ENCODE assay signal across 10 mouse cellular contexts in genomic region chr9:103076836-103077531, GRCm38 (mm10). TPM values are rescaled to one million over a fixed set of nuclear protein-coding genes. Genes with fewer than 3 reads are reported as not detected.
DNase-seq lines count a peak whose midpoint lies in the region; ATAC-seq and TF ChIP-seq lines count a peak whose summit lies in the region.
"Had no signal": no experiment of that assay in that cellular context is flagged by ENCODE, and none has a peak within 500 bp of the region (broad histone marks: within the 10 kb centered on the region; RNA-seq: fewer than 3 reads in every experiment).

No protein-coding gene starts in this region.

- no peaks in the 10 kb centered on the region for H3K27me3 ChIP-seq in midbrain, embryonic 14.5 days (ENCODE audit: control insufficient read depth, insufficient read depth, low read length)
- H3K27me3 ChIP-seq in midbrain, embryonic 16.5 days (ENCODE audit: control insufficient read depth, insufficient read depth, low read depth, low read length), result no peaks in the 10 kb centered on the region
- H3K27me3 ChIP-seq in kidney, postnatal 0 days (ENCODE audit: insufficient read depth, low read length), result no peaks in the 10 kb centered on the region
- H3K27me3 ChIP-seq in stomach, embryonic 16.5 days (ENCODE audit: control insufficient read depth, insufficient read depth, low read length), result no peaks in the 10 kb centered on the region
- H3K27me3 ChIP-seq: liver, embryonic 13.5 days had no signal

- no peaks in the 10 kb centered on the region for H3K4me1 ChIP-seq in midbrain, embryonic 14.5 days (ENCODE audit: control insufficient read depth, insufficient read depth, low read length)
- no peaks in the 10 kb centered on the region for H3K4me1 ChIP-seq in midbrain, embryonic 16.5 days (ENCODE audit: control insufficient read depth, insufficient read depth, low read length)
- H3K4me1 ChIP-seq in kidney, postnatal 0 days (replicated peaks; ENCODE audit: insufficient read depth, low read length), result peaks cover 3% of the 10 kb centered on the region; the same call in 1 of the 2 replicates
- no peaks in the 10 kb centered on the region for H3K4me1 ChIP-seq in stomach, embryonic 16.5 days (ENCODE audit: control insufficient read depth, insufficient read depth, low read length)
- H3K4me1 ChIP-seq: liver, embryonic 13.5 days had no signal

- H3K9me3 ChIP-seq in midbrain, embryonic 14.5 days (ENCODE audit: control insufficient read depth, low read length), result no peaks in the 10 kb centered on the region
- H3K9me3 ChIP-seq in midbrain, embryonic 16.5 days (replicated peaks; ENCODE audit: control insufficient read depth, low read length, poor library complexity, severe bottlenecking), result no peaks in the 10 kb centered on the region
- H3K9me3 ChIP-seq in kidney, postnatal 0 days (replicated peaks; ENCODE audit: low read length), result no peaks in the 10 kb centered on the region
- no peaks in the 10 kb centered on the region for H3K9me3 ChIP-seq in stomach, embryonic 16.5 days (replicated peaks; ENCODE audit: control insufficient read depth, low read length)
- H3K9me3 ChIP-seq: liver, embryonic 13.5 days had no signal

- H3K4me3 ChIP-seq in midbrain, embryonic 14.5 days (replicated peaks; ENCODE audit: low read depth, low read length), result no peak overlapping the region
- no peak overlapping the region for H3K4me3 ChIP-seq in midbrain, embryonic 16.5 days (ENCODE audit: low read depth, low read length)
- no peak overlapping the region for H3K4me3 ChIP-seq in kidney, postnatal 0 days (replicated peaks; ENCODE audit: low read depth, low read length)
- H3K4me3 ChIP-seq in stomach, embryonic 16.5 days (replicated peaks; ENCODE audit: low read length), result no peak overlapping the region
- H3K4me3 ChIP-seq: liver, embryonic 13.5 days had no signal

- peak; percentile 57 to 70 for DNase-seq in adrenal gland, adult (ENCODE audit: inconsistent age in 2 of 2, low spot score in 1 of 2)
- DNase-seq in adrenal gland, postnatal 25 days, result no peak
- peak; percentile 26 for DNase-seq in midbrain, embryonic 14.5 days
- DNase-seq in kidney, postnatal 0 days (ENCODE audit: low spot score), result peak; percentile 62
- no peak for DNase-seq in urinary bladder, adult 2 months (ENCODE audit: low spot score)
- DNase-seq: liver, embryonic 13.5 days; right cerebral cortex, postnatal 4 days had no signal

- no peak overlapping the region for H3K9ac ChIP-seq in midbrain, embryonic 14.5 days (replicated peaks; ENCODE audit: low read length)
- no peak overlapping the region for H3K9ac ChIP-seq in midbrain, embryonic 16.5 days (ENCODE audit: low read depth, low read length)
- no peak overlapping the region for H3K9ac ChIP-seq in kidney, postnatal 0 days (ENCODE audit: low read depth, low read length)
- no peak overlapping the region for H3K9ac ChIP-seq in stomach, embryonic 16.5 days (ENCODE audit: low read length)
- H3K9ac ChIP-seq: liver, embryonic 13.5 days had no signal

- H3K4me2 ChIP-seq in midbrain, embryonic 14.5 days (ENCODE audit: low read length), result no peak overlapping the region
- H3K4me2 ChIP-seq in midbrain, embryonic 16.5 days (ENCODE audit: low read length), result no peak overlapping the region
- no peak overlapping the region for H3K4me2 ChIP-seq in kidney, postnatal 0 days (ENCODE audit: low read length)
- no peak overlapping the region for H3K4me2 ChIP-seq in stomach, embryonic 16.5 days (ENCODE audit: low read depth, low read length)
- H3K4me2 ChIP-seq: liver, embryonic 13.5 days had no signal

- no peaks in the 10 kb centered on the region for H3K36me3 ChIP-seq in midbrain, embryonic 14.5 days (ENCODE audit: control insufficient read depth, insufficient read depth, low read length)
- no peaks in the 10 kb centered on the region for H3K36me3 ChIP-seq in midbrain, embryonic 16.5 days (ENCODE audit: control insufficient read depth, insufficient read depth, low read length)
- H3K36me3 ChIP-seq in kidney, postnatal 0 days (ENCODE audit: insufficient read depth, low read length), result no peaks in the 10 kb centered on the region
- H3K36me3 ChIP-seq in stomach, embryonic 16.5 days (ENCODE audit: control insufficient read depth, insufficient read depth, low read length), result no peaks in the 10 kb centered on the region
- H3K36me3 ChIP-seq: liver, embryonic 13.5 days had no signal

- no peak for ATAC-seq in midbrain, embryonic 14.5 days (ENCODE audit: low FRiP score, low TSS enrichment)
- no peak for ATAC-seq in midbrain, embryonic 16.5 days
- ATAC-seq in kidney, postnatal 0 days (replicated peaks; ENCODE audit: low FRiP score, low read depth), result no peak
- peak; percentile 42; the same call in 1 of the 2 replicates for ATAC-seq in stomach, embryonic 16.5 days (ENCODE audit: insufficient read depth, low FRiP score)
- ATAC-seq in erythroid progenitor cell, adult 5-6 weeks (replicated peaks; ENCODE audit: low FRiP score, poor library complexity, severe bottlenecking), result no peak

- no peak overlapping the region for H3K27ac ChIP-seq in midbrain, embryonic 14.5 days (replicated peaks; ENCODE audit: low read depth, low read length)
- no peak overlapping the region for H3K27ac ChIP-seq in midbrain, embryonic 16.5 days (ENCODE audit: low read length)
- H3K27ac ChIP-seq in kidney, postnatal 0 days, result no peak overlapping the region; the same call in none of the 2 replicates
- no peak overlapping the region for H3K27ac ChIP-seq in stomach, embryonic 16.5 days (ENCODE audit: low read length)
- H3K27ac ChIP-seq: liver, embryonic 13.5 days had no signal

- WGBS in midbrain, embryonic 14.5 days, result 73% methylated on average over 21 of the region's 21 CpGs
- 70% methylated on average over 21 of the region's 21 CpGs for WGBS in midbrain, embryonic 16.5 days
- WGBS in kidney, postnatal 0 days, result 61% methylated on average over 21 of the region's 21 CpGs
- WGBS in stomach, embryonic 16.5 days, result 73% methylated on average over 21 of the region's 21 CpGs

- no peak for TF ChIP-seq CTCF in kidney, postnatal 0 days (IDR thresholded peaks at IDR 0.05; ENCODE audit: low read depth)

RNA-seq across cellular contexts. Expression of gene Rab6b, which starts 34.6 kb away (rescaled TPM):
- 2.1 TPM in 2 replicates for total RNA-seq in adrenal gland, postnatal 25 days (2021)
- 64.2 and 93.4 TPM in 2 replicates for polyA plus RNA-seq in midbrain, embryonic 14.5 days (2014; fragmentation: Nextera tagmentation; extraction: Ambion mirVana)
- polyA plus RNA-seq in midbrain, embryonic 16.5 days (2015; fragmentation: Nextera tagmentation; extraction: Ambion mirVana), result 108 and 126 TPM in 2 replicates
- 7.3 and 8.7 TPM in 2 replicates for polyA plus RNA-seq in kidney, postnatal 0 days (2015; fragmentation: Nextera tagmentation; extraction: Ambion mirVana)
- 5.5 and 6.1 TPM in 2 replicates for polyA plus RNA-seq in stomach, embryonic 16.5 days (2015; fragmentation: Nextera tagmentation; extraction: Ambion mirVana)
- polyA plus RNA-seq in urinary bladder, adult 2 months (2012; rRNA removed), result 4.4 and 6.9 TPM in 2 replicates
- 0.36 and 0.42 TPM in 2 replicates for total RNA-seq in erythroid progenitor cell, adult 5-6 weeks (2015; ENCODE audit: low replicate concordance)
- 0.61 and 0.64 TPM in 2 replicates for total RNA-seq in erythroid progenitor cell, adult 5-6 weeks (2017; ENCODE audit: low replicate concordance)

Comparison
In these comparisons a context has a peak if more than half of its experiments do, and no peak if none do; other contexts are left out.
1. DNase-seq: peak in adrenal gland, adult (2 of 2), midbrain, embryonic 14.5 days (single experiment) and kidney, postnatal 0 days (single experiment); none in adrenal gland, postnatal 25 days (single experiment) and urinary bladder, adult 2 months (single experiment).